Mouse (Mus musculus) midbrain, embryonic 14.5 days (tissue): ENCODE results near the gene Adamts20. TPM values are rescaled to one million over a fixed set of nuclear protein-coding genes. Genes with fewer than 3 reads are reported as not detected.

ENCODE experiments used
- ATAC-seq: fragments of 200-750 bp; cut with Nextera tagmentation; 2 replicates; pipeline ENCODE4 v1.8.0; 2017; ENCODE audit warnings: moderate number of reproducible peaks, moderate library complexity; ENCODE audit not compliant: low FRiP score, low TSS enrichment
- DNase-seq: peaks from one replicate; pipeline ENCODE4 v3.0.0-alpha.2; 2015
- H3K27ac ChIP-seq: fragments of 300-500 bp; sonication (generic); replicated peaks from 2 replicates; pipeline ENCODE4 v1.5.1; 2014; ENCODE audit warnings: mild to moderate bottlenecking, low read depth, low read length, moderate library complexity
- H3K27me3 ChIP-seq: fragments of 300-500 bp; sonication (generic); 2 replicates; pipeline ENCODE4 v1.6.1; 2014; ENCODE audit warnings: low read length, control low read depth, mixed read lengths; ENCODE audit not compliant: control insufficient read depth, insufficient read depth
- H3K36me3 ChIP-seq: fragments of 300-500 bp; sonication (generic); 2 replicates; pipeline ENCODE4 v1.6.1; 2014; ENCODE audit warnings: low read length, control low read depth; ENCODE audit not compliant: control insufficient read depth, insufficient read depth
- H3K4me1 ChIP-seq: fragments of 300-500 bp; sonication (generic); 2 replicates; pipeline ENCODE4 v1.6.1; 2014; ENCODE audit warnings: mild to moderate bottlenecking, antibody characterized with exemption, low read length, control low read depth; ENCODE audit not compliant: control insufficient read depth, insufficient read depth
- H3K4me2 ChIP-seq: fragments of 300-500 bp; sonication (generic); 2 replicates; pipeline ENCODE4 v1.6.1; 2014; ENCODE audit warnings: mild to moderate bottlenecking, low read length, moderate library complexity
- H3K4me3 ChIP-seq: fragments of 300-500 bp; sonication (generic); replicated peaks from 2 replicates; pipeline ENCODE4 v1.5.1; 2014; ENCODE audit warnings: low read depth, low read length
- H3K9ac ChIP-seq: fragments of 300-500 bp; sonication (generic); replicated peaks from 2 replicates; pipeline ENCODE4 v1.6.1; 2014; ENCODE audit warnings: mild to moderate bottlenecking, low read length, moderate library complexity
- H3K9me3 ChIP-seq: fragments of 300-500 bp; sonication (generic); 2 replicates; pipeline ENCODE4 v1.6.1; 2016; ENCODE audit warnings: low read length, control low read depth, mixed read lengths; ENCODE audit not compliant: control insufficient read depth
- WGBS: fragments of 180-500 bp; shearing (Covaris S2); extraction: QIAGEN DNeasy Blood & Tissue Kit; methylation state at CpG from one replicate; pipeline ENCODE4 v1.1.7; 2014; 5-methylcytosine and 5-hydroxymethylcytosine counted together
- polyA plus RNA-seq: library from polyadenylated mRNA; unstranded; fragments of >200 nt; fragmentation: Nextera tagmentation; extraction: Ambion mirVana; gene quantifications from 2 replicates; pipeline ENCODE4 v1.2.1, GENCODE M21; 2014

Gene Adamts20
- polyA plus RNA-seq, 1 experiment from 2014 or later: 3.5 TPM

GRCm38 (mm10) chr15:94480248-94480647 is 15.0 kb upstream of the Adamts20 start:
- H3K4me3 ChIP-seq: no peak overlapping the region
- no peak overlapping the region for H3K27ac ChIP-seq
- H3K4me1 ChIP-seq: peaks cover 17% of the 10 kb centered on the region
- H3K9me3 ChIP-seq: no peaks in the 10 kb centered on the region
- no peaks in the 10 kb centered on the region for H3K36me3 ChIP-seq
- no peak overlapping the region for H3K4me2 ChIP-seq
- no peaks in the 10 kb centered on the region for H3K27me3 ChIP-seq
- H3K9ac ChIP-seq: no peak overlapping the region
- DNase-seq: no peak
- no peak for ATAC-seq
- WGBS: 93% methylated on average over 5 of the region's 5 CpGs

- no peak overlapping the region for H3K4me2 ChIP-seq
- no peak overlapping the region for H3K27ac ChIP-seq
- H3K9ac ChIP-seq: no peak overlapping the region
- no peak overlapping the region for H3K4me3 ChIP-seq
- peaks cover 17% of the 10 kb centered on the region for H3K4me1 ChIP-seq
- H3K27me3 ChIP-seq: no peaks in the 10 kb centered on the region
- DNase-seq: peak; percentile 37
- 68% methylated on average over 3 of the region's 3 CpGs for WGBS
- ATAC-seq: no peak
- no peaks in the 10 kb centered on the region for H3K9me3 ChIP-seq
- H3K36me3 ChIP-seq: no peaks in the 10 kb centered on the region
These were observed 14.4 kb upstream of the Adamts20 start for GRCm38 (mm10) chr15:94479513-94480136.

- ATAC-seq (no peak), DNase-seq (peak; percentile 27)
- H3K9me3 ChIP-seq: no peaks in the 10 kb centered on the region
- no peak overlapping the region for H3K27ac ChIP-seq
- H3K9ac ChIP-seq: no peak overlapping the region
- H3K4me3 ChIP-seq: no peak overlapping the region
- WGBS: 20% methylated on average over 13 of the region's 13 CpGs
- H3K4me1 ChIP-seq: peaks cover 17% of the 10 kb centered on the region
- H3K27me3 ChIP-seq: no peaks in the 10 kb centered on the region
- H3K4me2 ChIP-seq: no peak overlapping the region
- H3K36me3 ChIP-seq: no peaks in the 10 kb centered on the region
These were observed 13.5 kb upstream of the Adamts20 start for GRCm38 (mm10) chr15:94478706-94479105.

- Histone ChIP-seq H3K36me3 (no peaks in the 10 kb centered on the region), H3K9ac (no peak overlapping the region), H3K9me3 (no peaks in the 10 kb centered on the region), H3K4me3 (no peak overlapping the region), H3K4me1 (peaks cover 17% of the 10 kb centered on the region), H3K4me2 (no peak overlapping the region), H3K27ac (no peak overlapping the region), H3K27me3 (no peaks in the 10 kb centered on the region)
- WGBS: 9% methylated on average over 7 of the region's 7 CpGs
- no peak for ATAC-seq
- DNase-seq: peak; percentile 70
These were observed 12.1 kb upstream of the Adamts20 start for GRCm38 (mm10) chr15:94477287-94477686.

- H3K4me3 ChIP-seq: no peak overlapping the region
- H3K9ac ChIP-seq: no peak overlapping the region
- WGBS: 88% methylated on average over 5 of the region's 5 CpGs
- H3K4me1 ChIP-seq: peaks cover 17% of the 10 kb centered on the region
- H3K36me3 ChIP-seq: no peaks in the 10 kb centered on the region
- no peak overlapping the region for H3K4me2 ChIP-seq
- H3K27ac ChIP-seq: no peak overlapping the region
- no peaks in the 10 kb centered on the region for H3K9me3 ChIP-seq
- H3K27me3 ChIP-seq: no peaks in the 10 kb centered on the region
- ATAC-seq (no peak), DNase-seq (no peak)
These were observed 10.8 kb upstream of the Adamts20 start for GRCm38 (mm10) chr15:94475975-94476374.

- WGBS: 87% methylated on average over 5 of the region's 5 CpGs
These were observed 5.1 kb upstream of the Adamts20 start for GRCm38 (mm10) chr15:94470361-94470760.

GRCm38 (mm10) chr15:94464881-94465280 is 337 bp downstream of the Adamts20 start:
- H3K27ac ChIP-seq: 0 out of 2 replicates have a peak overlapping the region, but pooled peaks have one; percentile 37
- H3K4me3 ChIP-seq: no peak overlapping the region
- no peaks in the 10 kb centered on the region for H3K36me3 ChIP-seq
- no peaks in the 10 kb centered on the region for H3K4me1 ChIP-seq
- ATAC-seq (no peak), DNase-seq (peak; percentile 57)
- no peak overlapping the region for H3K9ac ChIP-seq
- H3K27me3 ChIP-seq: no peaks in the 10 kb centered on the region
- WGBS: 42% methylated on average over 14 of the region's 14 CpGs
- H3K9me3 ChIP-seq: no peaks in the 10 kb centered on the region
- H3K4me2 ChIP-seq: peak overlapping the region; percentile 23

More at GRCm38 (mm10) chr15:94470361-94470760, 5.1 kb upstream of the Adamts20 start:
- Histone ChIP-seq H3K36me3 (no peaks in the 10 kb centered on the region), H3K9ac (no peak overlapping the region), H3K27ac (no peak overlapping the region), H3K4me3 (no peak overlapping the region), H3K4me2 (no peak overlapping the region), H3K9me3 (no peaks in the 10 kb centered on the region), H3K27me3 (no peaks in the 10 kb centered on the region), H3K4me1 (no peaks in the 10 kb centered on the region)
- no peak for ATAC-seq
- DNase-seq: no peak

GRCm38 (mm10) chr15:94463251-94463650 is 2.0 kb downstream of the Adamts20 start:
- ATAC-seq: no peak
- no peaks in the 10 kb centered on the region for H3K9me3 ChIP-seq
- no peak overlapping the region for H3K4me3 ChIP-seq
- H3K4me1 ChIP-seq: no peaks in the 10 kb centered on the region
- DNase-seq: no peak
- H3K27me3 ChIP-seq: no peaks in the 10 kb centered on the region
- H3K4me2 ChIP-seq: no peak overlapping the region
- H3K27ac ChIP-seq: no peak overlapping the region
- WGBS: 71% methylated on average over 3 of the region's 3 CpGs
- H3K36me3 ChIP-seq: no peaks in the 10 kb centered on the region
- H3K9ac ChIP-seq: no peak overlapping the region

GRCm38 (mm10) chr15:94462206-94462605 is 3.0 kb downstream of the Adamts20 start:
- H3K4me1 ChIP-seq: no peaks in the 10 kb centered on the region
- no peak overlapping the region for H3K4me3 ChIP-seq
- H3K27me3 ChIP-seq: no peaks in the 10 kb centered on the region
- no peak overlapping the region for H3K9ac ChIP-seq
- no peaks in the 10 kb centered on the region for H3K36me3 ChIP-seq
- H3K4me2 ChIP-seq: no peak overlapping the region
- no peaks in the 10 kb centered on the region for H3K9me3 ChIP-seq
- ATAC-seq (no peak), DNase-seq (no peak)
- H3K27ac ChIP-seq: no peak overlapping the region
- WGBS: 8% methylated on average over 3 of the region's 3 CpGs
